Mouse (Mus musculus) cerebellum, adult 2 months (tissue): ENCODE results near the gene Ldb2. TPM values are rescaled to one million over a fixed set of nuclear protein-coding genes. Genes with fewer than 3 reads are reported as not detected.

Source experiments
- DNase-seq, 2 experiments: peaks; one replicate each; pipeline ENCODE4 v3.0.0; 2021
- H3K27ac ChIP-seq: fragments of 200-500 bp; 2 replicates; pipeline ENCODE4 v1.5.1; 2012; ENCODE audit warnings: low read length, control low read depth, inconsistent platforms; ENCODE audit not compliant: insufficient read depth
- H3K27me3 ChIP-seq: fragments of 200-500 bp; 2 replicates; pipeline ENCODE4 v1.6.1; 2012; ENCODE audit warnings: inconsistent platforms, mild to moderate bottlenecking, low read length, moderate library complexity; ENCODE audit not compliant: control insufficient read depth, insufficient read depth
- H3K4me1 ChIP-seq: fragments of 200-500 bp; 2 replicates; pipeline ENCODE4 v1.6.1; 2011; ENCODE audit warnings: low read length; ENCODE audit not compliant: control insufficient read depth, insufficient read depth
- H3K4me3 ChIP-seq: fragments of 200-500 bp; replicated peaks from 2 replicates; pipeline ENCODE3; 2011; ENCODE audit warnings: mild to moderate bottlenecking, low read depth, low read length, control low read depth; ENCODE audit not compliant: insufficient read depth
- CTCF ChIP-seq: fragments of 200-500 bp; IDR thresholded peaks from 2 replicates; pipeline ENCODE4 v1.5.1; 2011; ENCODE audit warnings: low read depth, mild to moderate bottlenecking, control low read depth, low read length, moderate library complexity, borderline replicate concordance; ENCODE audit not compliant: insufficient read depth
- POLR2A ChIP-seq: fragments of 200-500 bp; IDR thresholded peaks from 2 replicates; pipeline ENCODE4 v1.6.1; 2011; ENCODE audit warnings: low read length, control low read depth, borderline replicate concordance; ENCODE audit not compliant: insufficient read depth
- WGBS: fragments of 180-500 bp; shearing (Covaris S2); methylation state at CpG from one replicate; pipeline ENCODE4 v1.1.7; 2018; 5-methylcytosine and 5-hydroxymethylcytosine counted together
- polyA plus RNA-seq: library from polyadenylated mRNA; depleted of rRNA; stranded (reverse); fragments of >200 nt; gene quantifications from 2 replicates; pipeline ENCODE4 v1.2.3, GENCODE M21; 2012; rRNA removed

The Ldb2 gene
- 8.4 and 12.6 TPM in 2 replicates for polyA plus RNA-seq

- H3K4me1 ChIP-seq: no peaks in the 10 kb centered on the region
- peak within 1 kb of the TSS; percentile 49 for H3K4me3 ChIP-seq
- no peak within 1 kb of the TSS for H3K27ac ChIP-seq
- H3K27me3 ChIP-seq: no peaks in the 10 kb centered on the region; the same call in 1 of the 2 replicates
- 6% methylated on average over 18 of the region's 19 CpGs for WGBS
- TF ChIP-seq CTCF: no peak
- no peak for TF ChIP-seq POLR2A
- DNase-seq: peak; percentile 13 to 15
These were observed at the start of gene Ldb2 for GRCm38 (mm10) chr5:44799053-44799860. Ldb2 (minus strand) TSS chr5:44799680.

GRCm38 (mm10) chr5:44831287-44831686, 31.8 kb upstream of the Ldb2 start:
- 69% methylated on average over 5 of the region's 5 CpGs for WGBS
- TF ChIP-seq CTCF: peak; percentile 36
- TF ChIP-seq POLR2A: no peak
- H3K27ac ChIP-seq: no peak overlapping the region
- no peaks in the 10 kb centered on the region for H3K4me1 ChIP-seq
- no peak overlapping the region for H3K4me3 ChIP-seq
- H3K27me3 ChIP-seq: no peaks in the 10 kb centered on the region
- DNase-seq: no peak

GRCm38 (mm10) chr5:44815506-44815905, 16.0 kb upstream of the Ldb2 start:
- H3K27ac ChIP-seq: no peak overlapping the region
- 10% methylated on average over 1 of the region's 1 CpGs for WGBS
- H3K4me3 ChIP-seq: no peak overlapping the region
- H3K4me1 ChIP-seq: no peaks in the 10 kb centered on the region
- TF ChIP-seq POLR2A (no peak), CTCF (no peak)
- DNase-seq: peak in 1 of 2 experiments; percentile 42
- H3K27me3 ChIP-seq: no peaks in the 10 kb centered on the region

- WGBS: 87% methylated on average over 2 of the region's 2 CpGs
- TF ChIP-seq POLR2A (no peak), CTCF (no peak)
- Histone ChIP-seq H3K4me1 (no peaks in the 10 kb centered on the region), H3K4me3 (no peak overlapping the region), H3K27ac (no peak overlapping the region), H3K27me3 (no peaks in the 10 kb centered on the region)
- no peak for DNase-seq
These were observed 6.5 kb upstream of the Ldb2 start for GRCm38 (mm10) chr5:44805960-44806359.

- no peak for DNase-seq
- 49% methylated on average over 3 of the region's 3 CpGs for WGBS
- no peaks in the 10 kb centered on the region for H3K4me1 ChIP-seq
These were observed 1.6 kb upstream of the Ldb2 start for GRCm38 (mm10) chr5:44801100-44801499.

GRCm38 (mm10) chr5:44799861-44800260, 381 bp upstream of the Ldb2 start:
- Histone ChIP-seq H3K4me3 (no peak overlapping the region), H3K27me3 (no peaks in the 10 kb centered on the region; the same call in 1 of the 2 replicates), H3K4me1 (no peaks in the 10 kb centered on the region), H3K27ac (no peak overlapping the region)
- TF ChIP-seq CTCF (no peak), POLR2A (no peak)
- no peak for DNase-seq
- WGBS: 48% methylated on average over 2 of the region's 2 CpGs

More at GRCm38 (mm10) chr5:44801100-44801499, 1.6 kb upstream of the Ldb2 start:
- H3K27ac ChIP-seq: no peak overlapping the region
- no peaks in the 10 kb centered on the region; the same call in 1 of the 2 replicates for H3K27me3 ChIP-seq
- H3K4me3 ChIP-seq: no peak overlapping the region
- TF ChIP-seq CTCF (no peak), POLR2A (no peak)

GRCm38 (mm10) chr5:44798493-44798892, 987 bp downstream of the Ldb2 start:
- WGBS: 23% methylated on average over 3 of the region's 3 CpGs
- H3K27me3 ChIP-seq: no peaks in the 10 kb centered on the region; the same call in 1 of the 2 replicates

GRCm38 (mm10) chr5:44798056-44798455, 1.4 kb downstream of the Ldb2 start:
- Histone ChIP-seq H3K4me1 (no peaks in the 10 kb centered on the region), H3K4me3 (no peak overlapping the region), H3K27ac (no peak overlapping the region), H3K27me3 (no peaks in the 10 kb centered on the region; the same call in 1 of the 2 replicates)
- 30% methylated on average over 2 of the region's 2 CpGs for WGBS
- no peak for DNase-seq
- TF ChIP-seq CTCF: no peak
- TF ChIP-seq POLR2A: no peak

More at GRCm38 (mm10) chr5:44798493-44798892, 987 bp downstream of the Ldb2 start:
- TF ChIP-seq CTCF: no peak
- no peak for TF ChIP-seq POLR2A
- Histone ChIP-seq H3K27ac (no peak overlapping the region), H3K4me3 (no peak overlapping the region), H3K4me1 (no peaks in the 10 kb centered on the region)
- DNase-seq: no peak
